Comparison of ENCODE assay signal across 12 mouse cellular contexts in the genomic region with DNA sequence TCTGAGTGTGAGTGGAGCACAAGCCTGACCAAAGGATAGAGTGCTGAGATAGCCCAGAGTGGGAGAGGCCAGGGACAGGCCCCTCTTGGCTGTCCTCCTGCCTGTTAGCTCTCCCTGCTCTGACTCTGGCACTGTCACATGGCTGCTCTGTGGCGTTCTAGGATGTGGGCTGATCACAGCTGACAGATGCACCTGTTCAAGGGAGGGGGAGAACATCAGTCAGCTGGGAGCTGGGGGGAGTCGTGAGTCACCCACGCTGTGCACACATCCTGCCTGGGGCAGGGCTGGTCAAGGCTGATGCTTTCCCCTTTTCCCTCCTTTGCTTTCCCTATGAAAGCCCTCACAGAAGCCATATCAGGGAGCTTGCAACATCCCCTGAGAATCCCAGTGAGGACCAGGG. TPM values are rescaled to one million over a fixed set of nuclear protein-coding genes. Genes with fewer than 3 reads are reported as not detected.
DNase-seq lines count a peak whose midpoint lies in the region; ATAC-seq and TF ChIP-seq lines count a peak whose summit lies in the region.
"Had no signal": no experiment of that assay in that cellular context is flagged by ENCODE, and none has a peak within 500 bp of the region (broad histone marks: within the 10 kb centered on the region; RNA-seq: fewer than 3 reads in every experiment).

No protein-coding gene starts in this region.

- no peak for TF ChIP-seq CTCF in intestine, postnatal 0 days (IDR thresholded peaks at IDR 0.05; ENCODE audit: low read depth)

- intact Hi-C loops in heart, postnatal 10 days (cut with DNase I): no loop called here

- WGBS in embryonic facial prominence, embryonic 14.5 days: 40% methylated on average over 2 of the region's 3 CpGs
- 51% methylated on average over 3 of the region's 3 CpGs for WGBS in embryonic facial prominence, embryonic 10.5 days
- WGBS in midbrain, embryonic 12.5 days: 60% methylated on average over 3 of the region's 3 CpGs
- 81% methylated on average over 3 of the region's 3 CpGs for WGBS in midbrain, embryonic 11.5 days
- WGBS in limb, embryonic 13.5 days: 49% methylated on average over 3 of the region's 3 CpGs
- WGBS in intestine, postnatal 0 days: 42% methylated on average over 3 of the region's 3 CpGs

- no peaks in the 10 kb centered on the region for H3K36me3 ChIP-seq in embryonic facial prominence, embryonic 14.5 days (ENCODE audit: control insufficient read depth, insufficient read depth, low read length)
- H3K36me3 ChIP-seq in embryonic facial prominence, embryonic 10.5 days (replicated peaks): no peaks in the 10 kb centered on the region
- no peaks in the 10 kb centered on the region for H3K36me3 ChIP-seq in midbrain, embryonic 12.5 days
- H3K36me3 ChIP-seq in midbrain, embryonic 11.5 days (ENCODE audit: control insufficient read depth, insufficient read depth, low read length): no peaks in the 10 kb centered on the region
- no peaks in the 10 kb centered on the region for H3K36me3 ChIP-seq in limb, embryonic 13.5 days
- H3K36me3 ChIP-seq in intestine, postnatal 0 days (ENCODE audit: control insufficient read depth, insufficient read depth): no peaks in the 10 kb centered on the region

- H3K9me3 ChIP-seq in embryonic facial prominence, embryonic 14.5 days (ENCODE audit: control insufficient read depth, low read length): no peaks in the 10 kb centered on the region
- no peaks in the 10 kb centered on the region for H3K9me3 ChIP-seq in embryonic facial prominence, embryonic 10.5 days
- H3K9me3 ChIP-seq in midbrain, embryonic 12.5 days: no peaks in the 10 kb centered on the region
- no peaks in the 10 kb centered on the region for H3K9me3 ChIP-seq in midbrain, embryonic 11.5 days (ENCODE audit: control insufficient read depth, low read length)
- H3K9me3 ChIP-seq in limb, embryonic 13.5 days: no peaks in the 10 kb centered on the region
- no peaks in the 10 kb centered on the region for H3K9me3 ChIP-seq in intestine, postnatal 0 days (ENCODE audit: control insufficient read depth)

- ATAC-seq in embryonic facial prominence, embryonic 14.5 days (ENCODE audit: low read depth): peak; percentile 35
- no peak for ATAC-seq in midbrain, embryonic 12.5 days (ENCODE audit: low FRiP score, low read depth)
- ATAC-seq in midbrain, embryonic 11.5 days (ENCODE audit: low FRiP score): no peak
- ATAC-seq in limb, embryonic 13.5 days (ENCODE audit: low FRiP score, low read depth): peak; percentile 42; the same call in 1 of the 2 replicates
- no peak for ATAC-seq in intestine, postnatal 0 days
- ATAC-seq: activated CD4-positive, CD25-positive, alpha-beta regulatory T cell, adult 4 months; CD4-positive, CD25-positive, alpha-beta regulatory T cell, adult 4 months had no signal

- H3K4me2 ChIP-seq in embryonic facial prominence, embryonic 14.5 days (ENCODE audit: low read depth, low read length): no peak overlapping the region
- H3K4me2 ChIP-seq in midbrain, embryonic 12.5 days (replicated peaks): 0 out of 2 replicates have a peak overlapping the region, but pooled peaks have one; percentile 7
- H3K4me2 ChIP-seq in midbrain, embryonic 11.5 days: no peak overlapping the region
- H3K4me2 ChIP-seq in limb, embryonic 13.5 days (replicated peaks): no peak overlapping the region
- H3K4me2 ChIP-seq in intestine, postnatal 0 days (replicated peaks; ENCODE audit: low read depth): no peak overlapping the region

- H3K4me3 ChIP-seq in embryonic facial prominence, embryonic 14.5 days (ENCODE audit: low read depth, low read length): no peak overlapping the region
- no peak overlapping the region for H3K4me3 ChIP-seq in embryonic facial prominence, embryonic 10.5 days
- no peak overlapping the region for H3K4me3 ChIP-seq in midbrain, embryonic 12.5 days
- no peak overlapping the region for H3K4me3 ChIP-seq in midbrain, embryonic 11.5 days (ENCODE audit: low read depth, low read length)
- H3K4me3 ChIP-seq in limb, embryonic 13.5 days: no peak overlapping the region
- no peak overlapping the region for H3K4me3 ChIP-seq in intestine, postnatal 0 days (ENCODE audit: low read depth, low read length)

- no peaks in the 10 kb centered on the region for H3K27me3 ChIP-seq in embryonic facial prominence, embryonic 14.5 days (replicated peaks; ENCODE audit: control insufficient read depth, insufficient read depth, low read length)
- H3K27me3 ChIP-seq in embryonic facial prominence, embryonic 10.5 days (replicated peaks; ENCODE audit: low read depth, poor library complexity, severe bottlenecking): peaks cover 19% of the 10 kb centered on the region; the same call in 1 of the 2 replicates
- no peaks in the 10 kb centered on the region for H3K27me3 ChIP-seq in midbrain, embryonic 12.5 days
- H3K27me3 ChIP-seq in midbrain, embryonic 11.5 days (ENCODE audit: control insufficient read depth, insufficient read depth, low read length): no peaks in the 10 kb centered on the region
- no peaks in the 10 kb centered on the region for H3K27me3 ChIP-seq in limb, embryonic 13.5 days
- H3K27me3 ChIP-seq in intestine, postnatal 0 days (replicated peaks; ENCODE audit: control insufficient read depth, insufficient read depth, low read length): no peaks in the 10 kb centered on the region

- H3K9ac ChIP-seq in embryonic facial prominence, embryonic 14.5 days (ENCODE audit: low read depth, low read length): no peak overlapping the region
- no peak overlapping the region for H3K9ac ChIP-seq in midbrain, embryonic 12.5 days (replicated peaks)
- H3K9ac ChIP-seq in midbrain, embryonic 11.5 days (ENCODE audit: low read length): no peak overlapping the region
- no peak overlapping the region for H3K9ac ChIP-seq in limb, embryonic 13.5 days
- no peak overlapping the region for H3K9ac ChIP-seq in intestine, postnatal 0 days (ENCODE audit: low read depth, low read length)

- H3K27ac ChIP-seq in embryonic facial prominence, embryonic 14.5 days (replicated peaks; ENCODE audit: low read depth, low read length): no peak overlapping the region
- no peak overlapping the region for H3K27ac ChIP-seq in embryonic facial prominence, embryonic 10.5 days (replicated peaks)
- no peak overlapping the region for H3K27ac ChIP-seq in midbrain, embryonic 12.5 days (replicated peaks)
- no peak overlapping the region for H3K27ac ChIP-seq in midbrain, embryonic 11.5 days (ENCODE audit: low read depth, low read length)
- no peak overlapping the region for H3K27ac ChIP-seq in limb, embryonic 13.5 days
- H3K27ac ChIP-seq in intestine, postnatal 0 days (ENCODE audit: low read depth, low read length): no peak overlapping the region

- peaks cover 14% of the 10 kb centered on the region for H3K4me1 ChIP-seq in embryonic facial prominence, embryonic 14.5 days (ENCODE audit: control insufficient read depth, insufficient read depth, low read length)
- peaks cover 52% of the 10 kb centered on the region for H3K4me1 ChIP-seq in embryonic facial prominence, embryonic 10.5 days
- H3K4me1 ChIP-seq in midbrain, embryonic 12.5 days: peaks cover 47% of the 10 kb centered on the region
- H3K4me1 ChIP-seq in midbrain, embryonic 11.5 days (ENCODE audit: control insufficient read depth, insufficient read depth, low read length): peaks cover 19% of the 10 kb centered on the region
- H3K4me1 ChIP-seq in limb, embryonic 13.5 days: peaks cover 19% of the 10 kb centered on the region
- no peaks in the 10 kb centered on the region; the same call in 1 of the 2 replicates for H3K4me1 ChIP-seq in intestine, postnatal 0 days (replicated peaks; ENCODE audit: control insufficient read depth, insufficient read depth, low read length)

- no peak for DNase-seq in embryonic facial prominence, embryonic 14.5 days (ENCODE audit: low spot score)
- no peak for DNase-seq in embryonic facial prominence, embryonic 10.5 days (ENCODE audit: low spot score)
- no peak for DNase-seq in midbrain, embryonic 11.5 days (ENCODE audit: low spot score, missing footprints)
- DNase-seq in thymus, postnatal 14 days: peak; percentile 76
- no peak for DNase-seq in heart, postnatal 10 days
- DNase-seq: cerebellum, postnatal 36 days had no signal

RNA-seq across cellular contexts. Expression of a gene that starts 3.6 kb away (rescaled TPM):
- polyA plus RNA-seq in embryonic facial prominence, embryonic 14.5 days (2014; fragmentation: Nextera tagmentation; extraction: Ambion mirVana): 5.6 and 6.1 TPM in 2 replicates
- 1.8 TPM in 2 replicates for polyA plus RNA-seq in embryonic facial prominence, embryonic 10.5 days (2016; fragmentation: Nextera tagmentation; extraction: Ambion mirVana)
- 3.5 and 3.7 TPM in 2 replicates for polyA plus RNA-seq in midbrain, embryonic 12.5 days (2016; fragmentation: Nextera tagmentation; extraction: Ambion mirVana)
- 3.9 and 4.4 TPM in 2 replicates for polyA plus RNA-seq in midbrain, embryonic 11.5 days (2014; fragmentation: Nextera tagmentation; extraction: Ambion mirVana)
- 1.2 and 1.5 TPM in 2 replicates for polyA plus RNA-seq in limb, embryonic 13.5 days (2015; fragmentation: Nextera tagmentation; extraction: Ambion mirVana)
- total RNA-seq in heart, postnatal 10 days (2021): 1 to 10 TPM; 1.2 to 1.8 TPM
- polyA plus RNA-seq in intestine, postnatal 0 days (2015; fragmentation: Nextera tagmentation; extraction: Ambion mirVana): 1.8 TPM in 2 replicates
- polyA plus RNA-seq: CD4-positive, CD25-positive, alpha-beta regulatory T cell, adult 4 months had no signal

RNA-seq across cellular contexts. Expression of a gene that starts 23.0 kb away (rescaled TPM):
- 3.3 and 4.1 TPM in 2 replicates for polyA plus RNA-seq in embryonic facial prominence, embryonic 14.5 days (2014; fragmentation: Nextera tagmentation; extraction: Ambion mirVana)
- 3.0 and 3.3 TPM in 2 replicates for polyA plus RNA-seq in embryonic facial prominence, embryonic 10.5 days (2016; fragmentation: Nextera tagmentation; extraction: Ambion mirVana)
- polyA plus RNA-seq in midbrain, embryonic 12.5 days (2016; fragmentation: Nextera tagmentation; extraction: Ambion mirVana): 0.31 and 0.62 TPM in 2 replicates
- polyA plus RNA-seq in midbrain, embryonic 11.5 days (2014; fragmentation: Nextera tagmentation; extraction: Ambion mirVana): 0.32 TPM in 1 of 2 replicates, not detected in the other
- 1.8 and 2.3 TPM in 2 replicates for polyA plus RNA-seq in limb, embryonic 13.5 days (2015; fragmentation: Nextera tagmentation; extraction: Ambion mirVana)
- total RNA-seq in heart, postnatal 10 days (2021): under 1 TPM in 1 of 2 experiments, not detected in 1; 0.17 TPM
- polyA plus RNA-seq in intestine, postnatal 0 days (2015; fragmentation: Nextera tagmentation; extraction: Ambion mirVana): 0.04 TPM in 1 of 2 replicates, not detected in the other
- total RNA-seq: gastrocnemius, adult 18-20 months had no signal
- polyA plus RNA-seq: activated CD4-positive, CD25-positive, alpha-beta regulatory T cell, adult 4 months; CD4-positive, CD25-positive, alpha-beta regulatory T cell, adult 4 months had no signal

Comparison
In these comparisons a context has a peak if more than half of its experiments do, and no peak if none do; other contexts are left out.
1. ATAC-seq: peak in embryonic facial prominence, embryonic 14.5 days (single experiment) and limb, embryonic 13.5 days (single experiment); none in midbrain, embryonic 12.5 days (single experiment), midbrain, embryonic 11.5 days (single experiment) and intestine, postnatal 0 days (single experiment).